Mouse (Mus musculus) A20 (cell line): ENCODE data around the gene Kmt2e.
"Not testable (repeated sequence)": the region's sequence is repeated elsewhere in the genome, so short reads cannot be mapped to it uniquely, and the experiment has no call there.

Source experiments
- DNase-seq: peaks from one replicate; pipeline ENCODE4 v3.0.0-alpha.2; 2011; ENCODE audit warnings: low read depth, low spot score

Kmt2e gene

DNA sequence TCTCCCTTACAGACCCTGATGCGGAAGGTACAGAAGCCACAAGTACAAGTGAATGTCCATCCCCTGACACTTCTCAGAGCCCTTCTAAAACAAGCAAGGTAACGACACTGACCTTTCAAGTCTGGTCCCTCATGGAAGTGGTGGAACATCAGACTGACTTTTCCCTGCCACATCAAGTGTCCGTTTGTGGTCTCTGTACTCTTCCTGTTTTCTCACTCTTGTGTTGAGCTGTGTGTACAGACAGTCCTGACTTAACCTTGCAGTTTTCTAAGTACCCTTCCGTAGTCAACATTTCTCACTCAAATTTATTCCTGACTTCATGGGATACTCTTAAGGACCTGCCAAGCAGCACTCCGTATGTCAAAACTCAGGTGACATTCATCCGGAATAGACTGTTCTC, 66.5 kb downstream of the Kmt2e start:
- no peak for DNase-seq

DNA sequence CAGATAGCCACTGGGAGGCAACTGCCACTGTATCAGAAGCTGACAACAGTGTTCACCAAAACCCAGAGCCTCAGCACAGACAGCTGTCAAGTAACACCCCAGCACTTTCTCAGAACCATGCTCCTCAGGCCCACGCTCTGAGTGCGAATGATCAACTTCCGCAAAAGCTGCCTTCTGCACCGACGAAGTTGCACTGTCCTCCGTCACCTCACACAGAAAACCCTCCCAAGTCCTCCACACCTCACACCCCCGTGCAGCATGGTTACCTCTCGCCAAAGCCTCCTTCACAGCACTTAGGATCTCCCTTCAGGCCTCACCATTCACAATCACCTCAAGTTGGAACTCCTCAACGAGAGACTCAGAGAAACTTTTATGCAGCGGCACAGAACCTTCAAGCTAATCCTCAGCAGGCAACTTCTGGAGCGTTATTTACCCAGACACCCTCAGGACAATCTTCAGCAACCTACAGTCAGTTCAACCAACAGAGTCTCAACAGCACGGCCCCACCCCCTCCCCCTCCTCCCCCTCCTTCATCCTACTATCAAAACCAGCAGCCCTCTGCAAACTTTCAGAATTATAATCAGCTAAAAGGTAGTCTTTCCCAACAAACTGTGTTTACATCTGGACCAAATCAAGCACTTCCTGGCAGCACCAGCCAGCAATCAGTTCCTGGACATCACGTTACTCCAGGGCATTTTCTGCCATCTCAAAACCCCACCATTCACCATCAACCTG, 67.5 kb downstream of the Kmt2e start:
- DNase-seq: no peak

DNA sequence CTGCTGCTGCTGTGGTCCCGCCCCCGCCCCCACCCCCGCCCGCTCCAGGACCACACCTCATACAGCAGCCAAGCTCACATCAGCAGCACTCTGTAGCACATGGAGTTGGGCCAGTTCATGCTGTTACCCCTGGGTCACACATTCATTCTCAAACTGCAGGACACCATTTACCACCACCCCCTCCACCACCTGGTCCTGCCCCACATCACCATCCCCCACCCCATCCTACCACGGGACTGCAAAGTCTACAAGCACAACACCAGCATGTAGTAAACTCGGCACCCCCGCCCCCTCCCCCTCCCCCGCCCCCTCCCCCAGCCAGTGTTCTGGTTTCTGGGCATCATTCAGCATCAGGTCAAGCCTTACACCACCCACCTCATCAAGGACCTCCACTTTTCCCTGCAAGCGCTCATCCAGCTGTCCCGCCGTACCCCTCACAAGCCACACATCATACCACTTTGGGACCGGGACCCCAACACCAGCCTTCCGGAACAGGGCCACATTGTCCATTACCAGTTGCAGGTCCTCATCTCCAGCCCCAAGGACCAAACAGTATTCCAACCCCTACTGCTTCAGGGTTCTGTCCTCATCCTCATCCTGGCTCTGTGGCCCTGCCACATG, 68.2 kb downstream of the Kmt2e start:
- no peak for DNase-seq

DNA sequence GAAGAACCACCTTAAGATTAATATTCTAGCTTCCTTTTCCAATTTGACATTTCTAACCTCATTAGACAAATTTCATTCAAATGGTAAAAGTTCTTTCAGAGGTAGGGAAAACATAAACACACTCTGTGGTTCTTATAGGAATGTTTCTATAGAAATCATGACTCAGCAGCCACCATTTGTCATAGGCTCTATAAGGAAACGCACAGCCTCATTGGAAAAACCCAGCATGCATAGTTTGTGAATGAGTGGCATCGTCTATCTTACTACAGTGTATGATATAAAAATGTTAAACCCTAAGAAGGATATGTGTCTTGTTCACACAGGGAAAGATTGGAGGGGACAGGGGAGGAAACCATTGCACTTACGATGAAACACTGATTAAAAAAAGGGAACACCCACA, 71.3 kb downstream of the Kmt2e start:
- no peak for DNase-seq

DNA sequence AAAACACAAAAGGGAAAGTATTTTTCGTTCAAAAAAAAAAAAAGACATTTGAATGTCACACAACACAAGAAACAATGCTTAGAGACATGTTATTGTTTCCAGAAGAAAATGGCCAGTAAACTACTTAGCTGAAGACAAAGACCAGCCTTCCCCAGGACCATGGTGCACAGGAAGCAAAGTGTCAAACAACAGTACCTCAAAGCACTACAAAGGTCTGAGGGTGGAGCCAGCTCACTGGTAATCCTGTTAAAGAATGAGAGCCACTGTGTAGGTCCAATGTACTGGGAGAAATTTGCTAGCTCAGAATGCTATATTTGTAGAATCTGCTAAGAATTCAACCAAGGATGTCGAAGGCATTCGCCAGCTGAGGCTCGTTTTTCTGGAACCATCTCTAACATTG, 73.0 kb downstream of the Kmt2e start:
- no peak for DNase-seq

DNA sequence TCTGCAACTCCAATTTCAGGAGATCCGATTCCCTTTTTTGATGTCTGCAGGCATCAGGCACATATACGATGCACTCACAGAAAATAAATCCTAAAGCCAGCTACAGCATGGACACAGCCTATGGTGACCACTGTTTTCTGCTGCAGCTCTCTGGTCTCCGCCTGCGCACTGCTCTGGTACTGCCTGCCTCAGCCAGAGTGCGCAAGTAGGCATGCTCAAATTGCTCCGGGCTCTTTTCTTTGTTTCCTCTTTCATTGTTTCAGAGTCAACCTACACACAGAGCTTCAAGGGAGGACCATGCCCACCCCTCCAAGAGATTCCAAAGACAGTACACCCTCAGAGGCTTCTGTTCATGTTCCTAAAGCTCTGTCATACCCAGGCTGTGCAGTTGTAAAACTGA, 74.4 kb downstream of the Kmt2e start:
- DNase-seq: no peak

DNA sequence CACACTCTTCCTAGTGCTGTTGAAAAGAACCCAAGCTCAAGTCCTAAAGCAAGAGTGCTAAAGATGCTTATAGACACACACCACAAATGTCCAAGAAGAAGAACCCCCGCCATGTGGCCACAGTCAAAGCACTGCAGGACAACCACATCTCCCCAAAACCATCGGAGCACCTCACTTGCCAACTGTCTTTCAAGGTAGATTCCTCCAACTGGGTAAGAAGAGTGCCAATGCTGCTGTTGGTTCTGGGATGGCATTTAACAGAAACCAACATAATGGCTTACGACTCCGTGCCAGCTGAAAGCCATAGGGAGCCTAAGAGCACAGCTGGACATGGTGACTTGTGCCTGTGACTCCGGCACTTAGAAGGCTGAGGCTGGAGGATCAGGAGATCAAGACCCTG, 77.2 kb downstream of the Kmt2e start:
- no peak for DNase-seq

DNA sequence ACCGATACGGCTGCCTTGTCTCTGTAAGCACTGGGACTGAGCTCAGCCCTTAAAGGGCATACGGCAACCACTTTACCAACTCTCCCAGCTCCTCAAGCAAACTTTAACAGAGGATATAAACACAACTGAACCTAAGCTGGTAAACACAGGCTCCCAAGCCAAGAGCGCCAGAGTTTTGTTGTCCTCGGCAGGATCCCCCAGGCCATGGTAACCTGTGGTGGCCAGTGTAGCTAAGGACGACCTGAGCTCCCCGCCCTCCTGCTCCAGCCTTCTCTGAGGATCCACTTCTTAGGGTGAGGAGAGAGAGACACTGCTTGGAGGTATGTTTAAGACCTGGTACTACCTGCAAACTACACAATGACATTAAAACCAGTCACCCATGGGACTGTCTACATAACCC, 78.3 kb downstream of the Kmt2e start:
- no peak for DNase-seq

DNA sequence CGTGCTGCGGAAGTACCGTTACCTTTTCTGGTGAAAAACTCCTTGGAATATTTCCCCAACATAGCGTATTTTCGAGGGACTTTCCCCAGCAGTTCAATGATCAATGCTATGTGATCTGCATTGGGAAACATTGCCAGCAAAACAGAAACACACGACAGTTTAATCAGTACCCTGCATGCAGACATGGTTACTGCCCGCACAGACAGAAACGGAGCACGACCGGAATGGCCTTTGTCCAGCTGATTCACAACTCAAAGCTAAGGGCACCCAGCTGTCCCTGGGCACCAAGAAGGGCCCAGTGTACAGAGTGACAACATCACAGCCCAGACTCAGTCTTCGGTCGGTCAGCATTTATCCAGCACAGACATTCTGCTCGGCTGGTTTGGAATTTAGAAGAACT, 79.2 kb downstream of the Kmt2e start:
- DNase-seq: no peak

DNA sequence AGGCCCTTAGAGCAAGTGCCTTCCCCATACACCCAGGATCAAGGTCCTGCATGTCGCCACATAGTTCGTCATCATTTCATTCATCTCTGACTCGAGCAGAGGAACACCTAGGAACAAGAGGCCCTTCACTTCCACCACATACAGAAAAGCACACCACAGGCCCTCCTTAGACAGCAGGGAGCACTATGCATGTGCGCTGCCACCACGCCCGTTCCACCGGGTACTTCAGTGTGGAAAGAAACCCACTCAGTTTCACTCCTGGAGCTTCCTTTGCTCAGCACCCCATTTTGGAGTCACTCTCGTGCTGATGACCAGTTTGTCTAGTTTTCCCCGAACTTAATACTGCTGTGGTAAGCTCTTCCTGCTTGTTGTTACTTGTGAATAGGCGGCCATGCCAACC, 80.8 kb downstream of the Kmt2e start:
- no peak for DNase-seq

DNA sequence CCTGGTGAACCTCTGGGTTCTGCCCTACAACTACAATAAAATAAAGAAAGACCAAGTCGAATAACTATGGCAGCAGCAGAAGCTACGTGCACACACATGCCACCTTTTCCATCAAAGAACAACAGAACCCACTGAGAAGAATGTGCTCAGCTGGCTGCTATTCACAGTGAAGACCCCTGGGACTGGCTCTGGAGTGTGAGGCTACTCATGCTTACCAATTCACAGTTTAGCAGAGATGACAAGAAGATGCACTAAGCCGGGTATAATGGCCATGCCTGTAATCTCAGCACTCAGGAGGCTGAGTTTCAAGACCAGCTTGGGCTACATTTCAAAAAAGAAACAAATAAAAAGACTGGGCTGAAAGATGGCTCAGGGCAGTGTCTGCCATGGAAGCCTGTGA, 82.7 kb downstream of the Kmt2e start:
- no peak for DNase-seq

DNA sequence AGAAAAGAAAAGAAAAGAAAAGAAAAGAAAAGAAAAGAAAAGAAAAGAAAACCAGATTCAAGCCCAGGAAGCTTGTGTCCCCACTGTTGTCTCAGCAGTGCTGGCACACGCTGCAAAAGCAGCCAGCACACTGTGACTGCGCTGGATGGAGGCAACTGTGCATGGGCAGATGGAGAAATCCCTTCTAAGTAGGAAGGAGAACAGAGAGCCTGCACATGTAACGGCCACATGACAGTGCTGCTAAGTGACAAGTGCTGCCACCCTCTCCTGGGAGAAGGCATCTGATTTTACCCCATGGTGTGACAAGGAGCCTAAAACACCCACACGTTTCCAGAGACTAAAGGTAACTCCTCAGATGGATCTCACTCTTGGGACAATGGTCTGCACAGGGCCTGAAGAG, 83.6 kb downstream of the Kmt2e start:
- DNase-seq: no peak

DNA sequence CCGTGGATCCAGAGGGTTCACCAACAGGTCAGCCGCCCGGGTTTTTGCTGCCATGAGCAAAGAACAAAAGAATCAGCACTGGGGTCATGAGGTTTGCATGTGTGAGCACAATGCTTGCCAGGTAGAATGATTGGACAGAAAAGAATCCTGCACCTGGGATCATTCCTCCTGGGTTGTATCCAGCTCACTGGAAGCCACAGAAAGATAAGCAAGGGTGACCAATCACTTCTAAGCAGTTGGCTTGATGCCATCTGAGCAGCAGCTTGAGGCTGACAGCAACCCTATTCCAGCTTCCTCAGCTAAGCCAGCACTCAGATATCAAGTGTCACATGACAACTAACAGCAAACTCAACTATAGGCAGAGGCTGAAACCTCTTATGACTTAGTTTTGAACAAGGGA, 84.4 kb downstream of the Kmt2e start:
- no peak for DNase-seq

DNA sequence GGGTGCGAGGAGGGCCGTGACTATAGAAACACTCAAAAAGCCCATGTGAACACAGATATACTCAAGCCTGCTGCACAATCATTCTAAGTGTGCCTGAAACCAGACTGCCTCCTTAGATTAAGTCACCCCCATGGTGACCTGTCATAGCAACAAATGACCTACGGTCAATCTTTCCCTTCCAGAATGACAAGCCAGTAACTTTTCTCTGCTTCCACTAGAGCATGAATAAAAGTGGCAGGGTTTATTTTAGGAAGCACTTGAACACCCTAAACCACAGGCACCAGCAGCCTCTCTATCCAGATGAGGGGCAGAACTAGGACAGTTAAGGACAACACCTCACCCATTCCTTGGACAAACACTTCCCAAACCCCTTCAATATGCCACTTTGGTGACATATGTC, 85.4 kb downstream of the Kmt2e start:
- DNase-seq: no peak

DNA sequence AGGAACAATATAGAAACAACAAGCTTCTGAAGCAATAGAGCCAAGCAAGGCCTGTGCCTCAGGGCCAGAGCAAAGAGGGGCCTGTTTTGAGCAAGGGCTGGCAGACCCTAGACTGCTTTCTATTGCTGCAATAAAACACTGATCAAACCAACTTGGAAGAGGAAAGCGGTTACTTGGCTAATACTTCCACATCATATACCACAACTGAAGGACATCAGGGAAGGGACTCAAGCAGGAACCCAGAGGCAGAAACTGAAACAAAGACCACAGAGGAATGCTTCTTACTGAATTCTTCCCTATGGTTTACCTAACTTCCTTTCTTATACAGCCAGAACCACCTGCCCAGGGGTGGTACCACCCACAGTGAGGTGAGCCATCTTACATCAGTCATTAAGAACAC, 87.4 kb downstream of the Kmt2e start:
- no peak for DNase-seq

DNA sequence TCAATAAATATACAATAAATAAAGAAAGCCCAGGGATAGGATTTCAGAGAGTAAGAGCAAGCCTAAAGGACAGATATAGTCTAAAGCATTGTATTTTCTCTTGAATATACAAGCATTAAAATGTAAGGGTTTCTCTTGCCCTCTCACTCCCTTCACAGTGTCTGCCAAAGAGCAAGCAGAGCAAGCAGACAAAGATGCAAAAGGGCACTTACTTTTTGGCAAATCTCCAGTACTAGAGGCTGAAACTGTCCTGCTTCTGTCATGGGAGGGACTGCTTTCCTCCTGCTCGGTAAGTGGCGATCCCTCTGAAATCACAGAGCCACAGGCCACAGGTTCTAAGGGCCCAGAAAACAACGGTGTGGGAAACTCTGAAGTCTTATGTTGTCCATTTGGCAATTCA, 89.7 kb downstream of the Kmt2e start:
- no peak for DNase-seq

DNA sequence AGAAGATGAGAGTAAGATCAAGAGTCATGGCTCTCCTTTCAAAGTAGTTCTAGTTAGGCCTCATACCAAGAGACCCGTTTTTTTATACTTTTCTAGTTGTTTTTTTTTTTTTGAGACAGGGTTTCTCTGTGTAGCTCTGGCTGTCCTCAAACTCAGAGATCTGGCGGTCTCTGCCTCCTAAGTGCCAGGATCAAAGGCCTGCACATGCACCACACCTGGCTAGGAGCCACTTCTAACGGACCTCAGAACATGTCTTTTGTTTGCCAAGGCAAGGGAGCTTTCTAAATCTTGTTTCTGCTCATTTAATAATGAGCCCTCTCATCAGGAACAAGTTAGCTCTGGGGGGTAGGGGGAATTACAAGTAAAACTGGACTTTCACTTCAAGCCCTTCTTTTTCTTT, 90.4 kb downstream of the Kmt2e start:
- DNase-seq: no peak

DNA sequence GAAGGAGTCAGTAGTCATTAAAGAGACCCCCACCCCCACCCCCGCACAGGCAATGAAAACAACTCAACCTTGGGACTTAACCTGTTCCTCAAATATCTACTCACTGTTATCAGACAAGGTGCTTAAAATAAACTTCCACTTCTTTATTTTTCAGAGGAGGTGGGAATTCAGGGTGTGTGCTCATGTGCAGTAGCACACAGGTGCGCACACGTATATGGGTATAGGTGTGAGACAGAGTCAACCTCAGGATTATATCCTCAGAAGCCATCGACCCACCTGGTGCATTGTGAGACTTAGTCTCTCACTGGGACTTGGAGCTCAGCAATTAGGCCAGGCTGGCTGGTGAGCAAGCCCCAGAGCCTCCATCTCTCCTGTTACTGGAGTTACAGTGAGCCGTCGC, 96.9 kb downstream of the Kmt2e start:
- DNase-seq: peak; percentile 24

DNA sequence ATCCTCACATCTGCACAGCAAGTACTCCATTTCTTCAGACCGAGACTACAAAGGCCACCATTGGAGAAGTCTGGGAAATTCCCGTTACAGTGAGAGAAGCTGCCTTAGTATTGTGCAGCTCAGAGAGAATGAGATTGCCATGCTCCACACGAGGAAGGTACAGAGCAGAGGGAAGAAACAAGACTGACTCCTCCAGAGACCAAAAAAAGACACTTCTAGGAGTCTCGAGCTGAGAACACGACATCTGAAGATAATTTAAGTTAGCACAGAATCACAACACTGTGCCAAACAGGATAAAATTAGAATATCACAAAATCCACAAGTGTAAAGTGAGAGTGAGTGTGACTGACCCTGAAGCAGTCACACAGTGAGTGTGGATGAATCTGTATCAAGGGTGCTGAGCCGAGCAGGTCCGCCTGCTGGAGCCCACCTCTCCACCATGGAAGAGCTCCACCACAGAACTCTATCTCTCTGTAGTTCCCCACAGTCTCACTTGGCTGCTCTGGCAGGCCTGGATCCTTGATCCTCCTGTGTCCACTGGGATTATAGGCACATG, 97.4 kb downstream of the Kmt2e start:
- DNase-seq: no peak

DNA sequence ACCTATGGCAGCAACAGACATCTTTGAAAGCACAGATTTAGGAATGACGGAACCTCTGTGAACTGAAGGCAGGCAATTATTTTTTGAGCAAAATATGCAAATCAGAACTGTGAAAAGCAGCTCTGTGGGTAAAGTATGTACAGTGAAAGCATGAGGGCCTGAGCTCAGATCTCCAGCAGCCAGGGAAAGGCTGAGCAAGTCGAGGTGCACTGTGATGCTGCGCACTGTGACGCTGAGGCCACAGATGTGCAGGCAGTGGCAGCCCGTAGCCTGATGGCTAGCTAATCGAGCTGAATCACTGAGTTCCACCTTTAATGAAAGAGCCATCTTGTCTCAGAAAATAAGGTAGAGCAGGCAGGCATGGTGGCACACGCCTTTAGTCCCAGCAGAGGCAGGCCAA, 101.5 kb downstream of the Kmt2e start:
- DNase-seq: no peak

DNA sequence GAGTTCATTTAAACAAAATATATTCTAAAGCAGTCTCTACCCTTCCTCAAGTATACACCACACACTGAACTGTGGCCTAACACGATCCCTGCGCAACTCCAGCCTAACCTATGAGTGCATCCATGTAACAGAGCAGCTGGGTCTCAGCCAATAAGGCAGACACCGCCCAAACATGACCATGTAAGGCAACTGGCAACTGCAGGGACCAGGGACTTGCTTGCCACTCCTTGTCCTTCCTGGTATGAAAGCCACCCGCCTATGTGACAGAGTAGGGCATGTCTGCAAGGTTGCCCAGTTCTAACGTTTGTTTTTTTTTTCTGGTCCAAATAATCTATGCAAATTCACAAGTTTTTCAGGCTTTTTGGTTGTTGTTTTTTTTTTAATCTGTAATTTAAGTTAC, 117.4 kb downstream of the Kmt2e start:
- DNase-seq: peak; percentile 19

DNA sequence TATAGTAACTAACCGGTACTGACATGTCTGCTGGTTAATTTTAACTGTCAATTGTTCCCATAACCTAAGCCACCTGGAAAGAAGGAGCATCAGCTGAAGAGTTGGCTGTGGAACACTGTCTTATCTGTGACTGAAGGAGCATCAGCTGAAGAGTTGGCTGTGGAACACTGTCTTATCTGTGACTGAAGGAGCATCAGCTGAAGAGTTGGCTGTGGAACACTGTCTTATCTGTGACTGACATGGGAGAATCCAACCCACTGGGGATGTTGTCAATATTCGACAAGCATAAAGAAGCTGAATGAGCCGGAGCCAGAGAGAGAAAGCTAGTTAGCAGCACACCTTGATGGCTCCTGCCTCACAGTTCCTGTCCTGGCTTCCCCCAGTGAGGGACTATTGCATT, 119.1 kb downstream of the Kmt2e start:
- not testable (repeated sequence) for DNase-seq
